Mouse (Mus musculus) CH12.LX (cell line): ENCODE measurements around the gene Upp2. TPM values are rescaled to one million over a fixed set of nuclear protein-coding genes. Genes with fewer than 3 reads are reported as not detected.

Source experiments
- DNase-seq: peaks from one replicate; pipeline ENCODE4 v3.0.0-alpha.2; 2013; ENCODE audit errors: extremely low read depth
- H3K27ac ChIP-seq: 2 replicates; pipeline ENCODE4 v1.5.1; 2012; ENCODE audit warnings: low read depth, mild to moderate bottlenecking, control low read depth, moderate library complexity; ENCODE audit not compliant: insufficient read depth
- H3K27me3 ChIP-seq: replicated peaks from 2 replicates; pipeline ENCODE3; 2012; ENCODE audit warnings: inconsistent platforms
- H3K36me3 ChIP-seq, 2 experiments: replicated peaks in 1 of 2; 2 replicates each; pipeline versions ENCODE3 to v1.6.1; 2012; ENCODE audit warnings: inconsistent platforms in 1 of 2, low read length in 1 of 2, mild to moderate bottlenecking in 1 of 2, mixed read lengths in 1 of 2, moderate library complexity in 1 of 2; ENCODE audit not compliant: control insufficient read depth in 1 of 2, insufficient read depth in 1 of 2
- H3K4me1 ChIP-seq, 2 experiments: 2 replicates each; pipeline ENCODE4 v1.6.1; 2012; ENCODE audit warnings: inconsistent platforms in 1 of 2, moderate library complexity in 1 of 2; ENCODE audit not compliant: insufficient read depth in 2 of 2, control insufficient read depth in 1 of 2
- H3K4me2 ChIP-seq: 2 replicates; pipeline ENCODE4 v1.6.1; 2012; ENCODE audit warnings: low read depth, mild to moderate bottlenecking, control low read depth; ENCODE audit not compliant: poor library complexity, insufficient read depth, severe bottlenecking
- H3K4me3 ChIP-seq, 3 experiments: fragments of 150-350 bp in 1 of 3; sonication (generic) in 1 of 3; replicated peaks in 1 of 3; 2 replicates each; pipeline versions ENCODE3 to v1.5.1; 2011 to 2012; ENCODE audit warnings: low read depth in 2 of 3, low read length in 2 of 3, mild to moderate bottlenecking in 2 of 3, moderate library complexity in 2 of 3, control low read depth in 1 of 3, improper control_type of control experiment in 1 of 3, inconsistent platforms in 1 of 3, mixed read lengths in 1 of 3; ENCODE audit not compliant: poor library complexity in 1 of 3
- H3K79me2 ChIP-seq: replicated peaks from 2 replicates; pipeline ENCODE4 v1.6.1; 2012; ENCODE audit warnings: mild to moderate bottlenecking, moderate library complexity; ENCODE audit not compliant: control insufficient read depth, poor library complexity, insufficient read depth, severe bottlenecking; ENCODE audit errors: extremely low read depth
- H3K9ac ChIP-seq: 2 replicates; pipeline ENCODE4 v1.6.1; 2012; ENCODE audit warnings: low read depth, mild to moderate bottlenecking, control low read depth, moderate library complexity; ENCODE audit not compliant: insufficient read depth
- H3K9me3 ChIP-seq: replicated peaks from 2 replicates; pipeline ENCODE3; 2012; ENCODE audit warnings: low read length, inconsistent platforms, mixed read lengths
- CHD1 ChIP-seq: IDR thresholded peaks from 2 replicates; pipeline ENCODE4 v1.6.1; 2012; ENCODE audit warnings: low read depth, low read length, improper control_type of control experiment, inconsistent platforms
- E2F4 ChIP-seq: IDR thresholded peaks from 2 replicates; pipeline ENCODE4 v1.6.1; 2011; ENCODE audit warnings: low read depth, low read length, improper control_type of control experiment; ENCODE audit not compliant: insufficient replicate concordance
- ELF1 ChIP-seq: IDR thresholded peaks from 2 replicates; pipeline ENCODE4 v1.6.1; 2014; ENCODE audit warnings: low read depth, mild to moderate bottlenecking, inconsistent platforms, low read length, improper control_type of control experiment
- EP300 ChIP-seq: IDR thresholded peaks from 2 replicates; pipeline ENCODE4 v1.6.1; 2011; ENCODE audit warnings: low read length, improper control_type of control experiment
- GABPA ChIP-seq: IDR thresholded peaks from 2 replicates; pipeline ENCODE4 v1.6.1; 2012; ENCODE audit warnings: low read depth, low read length, improper control_type of control experiment, inconsistent platforms; ENCODE audit not compliant: insufficient replicate concordance
- IRF4 ChIP-seq: IDR thresholded peaks from 2 replicates; pipeline ENCODE4 v1.6.1; 2014; ENCODE audit warnings: low read depth, mild to moderate bottlenecking, inconsistent platforms, low read length, improper control_type of control experiment
- JUN ChIP-seq: IDR thresholded peaks from 2 replicates; pipeline ENCODE4 v1.6.1; 2011; ENCODE audit warnings: low read depth, mild to moderate bottlenecking, low read length, improper control_type of control experiment, moderate library complexity; ENCODE audit not compliant: insufficient read depth
- KAT2A ChIP-seq: IDR thresholded peaks from 2 replicates; pipeline ENCODE4 v1.6.1; 2012; ENCODE audit warnings: low read length, improper control_type of control experiment, inconsistent platforms; ENCODE audit not compliant: insufficient replicate concordance
- MAZ ChIP-seq: IDR thresholded peaks from 2 replicates; pipeline ENCODE4 v1.6.1; 2012; ENCODE audit warnings: low read depth, mild to moderate bottlenecking, inconsistent platforms, low read length, improper control_type of control experiment, moderate library complexity
- MEF2A ChIP-seq: IDR thresholded peaks from 2 replicates; pipeline ENCODE4 v1.6.1; 2014; ENCODE audit warnings: low read depth, mild to moderate bottlenecking, inconsistent platforms, low read length, improper control_type of control experiment, borderline replicate concordance
- MYC ChIP-seq: IDR thresholded peaks from 2 replicates; pipeline ENCODE4 v1.6.1; 2011; ENCODE audit warnings: low read depth, mild to moderate bottlenecking, improper control_type of control experiment, low read length
- NELFE ChIP-seq: IDR thresholded peaks from 2 replicates; pipeline ENCODE4 v1.6.1; 2011; ENCODE audit warnings: low read depth, low read length, improper control_type of control experiment
- NRF1 ChIP-seq: IDR thresholded peaks from 2 replicates; pipeline ENCODE4 v1.6.1; 2014; ENCODE audit warnings: low read depth, mild to moderate bottlenecking, inconsistent platforms, low read length, improper control_type of control experiment, moderate library complexity
- POLR2A ChIP-seq: IDR thresholded peaks from 2 replicates; pipeline ENCODE4 v1.6.1; 2011; ENCODE audit warnings: low read depth, mild to moderate bottlenecking, improper control_type of control experiment, low read length
- RCOR1 ChIP-seq: conservative IDR thresholded peaks from 2 replicates; pipeline ENCODE4 v1.6.1; 2012; ENCODE audit warnings: low read depth, mild to moderate bottlenecking, inconsistent platforms, low read length, improper control_type of control experiment
- UBTF ChIP-seq: IDR thresholded peaks from 2 replicates; pipeline ENCODE4 v1.6.1; 2012; ENCODE audit warnings: low read depth, mild to moderate bottlenecking, inconsistent platforms, low read length, improper control_type of control experiment, moderate library complexity
- USF1 ChIP-seq: IDR thresholded peaks from 2 replicates; pipeline ENCODE4 v1.6.1; 2014; ENCODE audit warnings: low read depth, mild to moderate bottlenecking, inconsistent platforms, low read length, improper control_type of control experiment
- USF2 ChIP-seq: conservative IDR thresholded peaks from 2 replicates; pipeline ENCODE4 v1.6.1; 2011; ENCODE audit warnings: low read depth, low read length, improper control_type of control experiment
- dilution Hi-C: fragments of 300-500 bp; cut with MboI; formaldehyde crosslinking; loops from 2 replicates; pipeline ENCODE4 v1.14.3; 2020; ENCODE audit warnings: low sequenced_read_pairs; ENCODE audit not compliant: extremely low pct_unique_long_range_greater_than_20kb, extremely low pct_ligation_motif_present
- in situ Hi-C: fragments of 300-500 bp; cut with MboI; formaldehyde crosslinking; loops from 3 replicates; pipeline ENCODE4 v1.14.3; 2019; ENCODE audit warnings: low sequenced_read_pairs, low pct_ligation_motif_present, low pct_unique_long_range_greater_than_20kb, mixed read lengths
- polyA plus RNA-seq: library from polyadenylated mRNA; unstranded; fragments of >175 nt; gene quantifications from 2 replicates; pipeline ENCODE4 v1.2.1, GENCODE M21; 2012; ENCODE audit warnings: low read depth; ENCODE audit not compliant: insufficient read length
- total RNA-seq, 2 experiments: library from RNA; depleted of rRNA; stranded (reverse); fragments of 300-350 nt in 1 of 2; fragments of >200 nt in 1 of 2; gene quantifications; 2 replicates each; pipeline ENCODE4 v1.2.3; 2012 to 2014

The Upp2 gene
- total and polyA plus RNA-seq, 3 experiments: not detected

GRCm38 (mm10) chr2:58590055-58590454 lies 23.0 kb downstream of the Upp2 start:
- DNase-seq: no peak
- Histone ChIP-seq H3K27me3 (no peaks in the 10 kb centered on the region), H3K9me3 (peaks cover 18% of the 10 kb centered on the region), H3K27ac (no peak overlapping the region), H3K79me2 (no peaks in the 10 kb centered on the region), H3K9ac (no peak overlapping the region), H3K4me2 (no peak overlapping the region), H3K4me3 (no peak overlapping the region), H3K36me3 (no peaks in the 10 kb centered on the region), H3K4me1 (peaks cover 0 to 4% of the 10 kb centered on the region in 2 experiments; a peak in 1 of 4 replicates)
- in situ Hi-C loops (no loop called here), dilution Hi-C loops (no loop called here)
- TF ChIP-seq ELF1 (no peak), MYC (no peak), USF2 (no peak), UBTF (no peak), RCOR1 (no peak), CHD1 (no peak)

- H3K27ac ChIP-seq: no peak overlapping the region
These were observed 28.3 kb downstream of the Upp2 start for GRCm38 (mm10) chr2:58595350-58595749.

GRCm38 (mm10) chr2:58596774-58597342 lies 29.8 kb downstream of the Upp2 start:
- Histone ChIP-seq H3K36me3 (no peaks in the 10 kb centered on the region), H3K79me2 (no peaks in the 10 kb centered on the region), H3K9me3 (peaks cover 32% of the 10 kb centered on the region), H3K9ac (no peak overlapping the region), H3K4me2 (no peak overlapping the region), H3K27ac (no peak overlapping the region), H3K27me3 (no peaks in the 10 kb centered on the region), H3K4me3 (no peak overlapping the region), H3K4me1 (no peaks in the 10 kb centered on the region)
- DNase-seq: no peak
- TF ChIP-seq UBTF (no peak), KAT2A (no peak), MEF2A (no peak), USF1 (no peak), CHD1 (no peak), GABPA (no peak), JUN (no peak), RCOR1 (no peak), IRF4 (no peak)
- in situ Hi-C loops: no loop called here
- dilution Hi-C loops: no loop called here

More at GRCm38 (mm10) chr2:58595350-58595749, 28.3 kb downstream of the Upp2 start:
- Histone ChIP-seq H3K9ac (no peak overlapping the region), H3K4me1 (no peaks in the 10 kb centered on the region), H3K27me3 (no peaks in the 10 kb centered on the region), H3K4me3 (no peak overlapping the region), H3K4me2 (no peak overlapping the region), H3K9me3 (peaks cover 30% of the 10 kb centered on the region), H3K79me2 (no peaks in the 10 kb centered on the region), H3K36me3 (no peaks in the 10 kb centered on the region)
- no peak for TF ChIP-seq MAZ
- no peak for TF ChIP-seq IRF4
- TF ChIP-seq EP300: no peak
- TF ChIP-seq POLR2A: no peak
- TF ChIP-seq E2F4: no peak
- TF ChIP-seq NRF1: no peak
- no peak for TF ChIP-seq CHD1
- TF ChIP-seq NELFE: no peak
- TF ChIP-seq JUN: no peak
- no peak for TF ChIP-seq MEF2A
- no peak for TF ChIP-seq ELF1
- in situ Hi-C loops (no loop called here), dilution Hi-C loops (no loop called here)
- no peak for DNase-seq
